Mouse (Mus musculus) spleen, postnatal 10 days (tissue): Measurements from ENCODE around the gene Wdr6.

Experiments used
- DNase-seq, 2 experiments: peaks; one replicate each; pipeline ENCODE4 v3.0.0; 2021 to 2022; ENCODE audit warnings: low spot score in 2 of 2

Wdr6 gene

GRCm38 (mm10) chr9:108525400-108525799 lies 53.1 kb downstream of the Wdr6 start:
- no peak for DNase-seq

GRCm38 (mm10) chr9:108523341-108523740 lies 55.2 kb downstream of the Wdr6 start:
- DNase-seq: no peak
